Mouse (Mus musculus) lung, embryonic 16.5 days (tissue): ENCODE data around the gene Epor. TPM values are rescaled to one million over a fixed set of nuclear protein-coding genes. Genes with fewer than 3 reads are reported as not detected.

Source experiments
- polyA plus RNA-seq: library from polyadenylated mRNA; unstranded; fragments of >200 nt; fragmentation: Nextera tagmentation; extraction: Ambion mirVana; gene quantifications from 2 replicates; pipeline ENCODE4 v1.2.1, GENCODE M21; 2015

Epor gene
- polyA plus RNA-seq, 1 experiment from 2014 or later = 7.5 TPM

Other genes starting within 250 kb of the Epor start
- 33.4 and 36.0 TPM in 2 replicates for gene Ldlr, start 240.0 kb downstream of the Epor start, polyA plus RNA-seq
- 134 and 144 TPM in 2 replicates for gene Spc24, start 203.2 kb downstream of the Epor start, polyA plus RNA-seq
- 25.5 and 26.3 TPM in 2 replicates for gene Kank2, start 164.8 kb downstream of the Epor start, polyA plus RNA-seq
- gene Angptl8, start 128.0 kb downstream of the Epor start, polyA plus RNA-seq = 2.7 and 3.6 TPM in 2 replicates
- gene Dock6, start 110.9 kb downstream of the Epor start, polyA plus RNA-seq = 62.6 and 63.7 TPM in 2 replicates
- gene Rab3d, start 45.3 kb downstream of the Epor start, polyA plus RNA-seq = 20.9 and 23.5 TPM in 2 replicates
- gene Ccdc159, start 36.0 kb downstream of the Epor start, polyA plus RNA-seq = 5.9 and 6.4 TPM in 2 replicates
- gene Tmem205, start 36.0 kb downstream of the Epor start, polyA plus RNA-seq = 58.8 and 65.3 TPM in 2 replicates
- gene Plppr2, start 26.5 kb downstream of the Epor start, polyA plus RNA-seq = 7.7 and 8.2 TPM in 2 replicates
- 5.4 and 6.2 TPM in 2 replicates for gene Swsap1, start 7.8 kb downstream of the Epor start, polyA plus RNA-seq
- 8.8 and 9.1 TPM in 2 replicates for gene Rgl3, start 25.9 kb upstream of the Epor start, polyA plus RNA-seq
- 6.6 and 8.1 TPM in 2 replicates for gene Ccdc151, start 39.1 kb upstream of the Epor start, polyA plus RNA-seq
- 121 TPM in 2 replicates for gene Prkcsh, start 39.3 kb upstream of the Epor start, polyA plus RNA-seq
- gene Elavl3, start 88.5 kb upstream of the Epor start, polyA plus RNA-seq = 0.18 and 0.35 TPM in 2 replicates
- not detected in 2 replicates for gene Gm49318, start 107.8 kb upstream of the Epor start, polyA plus RNA-seq
- gene Zfp653, start 107.9 kb upstream of the Epor start, polyA plus RNA-seq = 12.8 and 15.0 TPM in 2 replicates
- 28.9 and 31.9 TPM in 2 replicates for gene Ecsit, start 121.9 kb upstream of the Epor start, polyA plus RNA-seq
- gene Cnn1, start 135.7 kb upstream of the Epor start, polyA plus RNA-seq = 44.6 and 49.5 TPM in 2 replicates
- 197 and 231 TPM in 2 replicates for gene Elof1, start 153.7 kb upstream of the Epor start, polyA plus RNA-seq
- gene Acp5, start 172.2 kb upstream of the Epor start, polyA plus RNA-seq = 8.2 and 10.2 TPM in 2 replicates
- 84.6 and 85.1 TPM in 2 replicates for gene Pigyl, start 193.3 kb upstream of the Epor start, polyA plus RNA-seq
- gene Zfp872, start 224.6 kb upstream of the Epor start, polyA plus RNA-seq = 1.4 and 1.6 TPM in 2 replicates